Mouse (Mus musculus): Measurements from ENCODE around the gene Palm.

Palm gene

DNA sequence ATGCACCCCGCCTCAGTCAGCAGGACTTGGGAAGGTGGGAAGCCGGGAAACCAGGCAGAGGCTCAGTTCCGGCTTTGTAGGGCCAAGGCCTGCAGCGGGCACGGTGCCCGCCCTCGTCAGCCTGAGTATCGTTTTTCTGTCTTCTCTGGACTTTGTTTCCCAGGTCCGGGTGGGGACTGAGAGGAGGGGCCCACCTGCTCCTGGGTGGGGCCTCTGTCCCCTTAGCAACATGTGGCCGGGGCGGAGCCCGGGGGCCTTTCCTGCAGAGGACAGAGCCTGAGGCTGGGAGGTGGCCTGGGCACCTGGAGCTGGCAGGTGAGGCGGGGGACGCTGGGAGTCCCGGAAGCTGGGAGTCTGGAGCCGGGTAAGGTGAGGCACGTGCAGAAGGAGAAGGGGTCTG is 29.0 kb downstream of the Palm start:
- TF ChIP-seq GATA4 (IDR thresholded peaks at IDR 0.05; ENCODE audit: insufficient replicate concordance, low read length) = no peak

DNA sequence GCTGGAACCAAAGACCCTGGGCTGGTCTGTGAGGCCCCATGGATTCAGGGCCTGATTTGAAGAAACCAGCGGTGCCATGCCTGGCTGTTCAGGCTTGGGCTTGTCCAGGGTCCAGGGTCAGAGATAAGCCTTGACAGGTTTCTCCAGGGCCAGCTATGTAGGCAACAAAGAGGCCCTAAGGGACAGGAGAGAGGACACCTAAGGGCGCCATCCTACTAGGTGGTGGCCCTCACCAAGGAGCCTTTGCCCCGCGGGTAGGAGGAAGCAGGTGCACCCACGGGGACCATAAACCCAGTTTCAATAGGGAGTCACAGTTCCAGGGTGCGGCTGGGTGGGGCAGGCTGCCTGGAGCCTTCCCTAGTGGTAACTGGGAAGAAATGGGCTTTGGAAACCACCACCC is 29.6 kb downstream of the Palm start:
- TF ChIP-seq GATA4 (IDR thresholded peaks at IDR 0.05; ENCODE audit: insufficient replicate concordance, low read length) = no peak

DNA sequence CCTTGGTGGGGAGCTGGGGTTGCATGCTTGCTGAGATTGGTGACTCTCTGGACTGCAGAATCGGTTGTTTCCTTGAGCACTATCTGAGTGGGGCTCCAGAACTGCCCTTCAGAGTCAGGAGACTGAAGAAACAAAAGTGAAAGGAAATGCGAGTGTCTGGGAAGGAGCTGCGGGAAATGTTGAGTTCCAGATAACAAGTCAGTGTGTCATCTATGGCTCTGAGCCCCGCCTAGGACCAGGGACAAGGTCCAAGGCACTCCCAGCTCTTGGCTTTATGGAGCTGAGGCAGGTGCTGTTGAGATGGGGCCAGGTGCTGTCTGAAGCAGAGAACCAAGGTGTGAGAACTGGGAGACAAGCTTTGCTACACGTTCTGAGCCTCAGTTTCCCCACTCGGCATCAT is 31.0 kb downstream of the Palm start:
- peak; percentile 63; the same call in 1 of the 2 replicates for TF ChIP-seq GATA4 (IDR thresholded peaks at IDR 0.05; ENCODE audit: insufficient replicate concordance, low read length)

DNA sequence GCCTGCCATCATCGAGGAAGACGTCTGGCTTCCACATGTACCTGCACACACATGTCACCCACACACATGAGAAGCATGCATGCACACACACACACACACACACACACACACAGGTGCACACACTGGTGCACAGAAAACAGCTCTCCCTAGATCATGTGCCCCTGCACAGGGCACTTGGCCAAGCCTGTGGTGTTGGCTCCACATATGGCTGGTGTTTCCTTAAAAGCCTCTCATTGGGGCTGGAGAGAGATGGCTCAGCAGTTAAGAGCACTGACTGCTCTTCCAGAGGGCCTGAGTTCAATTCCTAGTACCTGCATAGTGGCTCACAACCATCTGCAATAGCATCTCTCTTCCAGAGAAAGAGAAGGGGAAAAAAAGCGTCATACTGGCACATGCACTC is 38.2 kb downstream of the Palm start:
- TF ChIP-seq GATA4 (IDR thresholded peaks at IDR 0.05; ENCODE audit: insufficient replicate concordance, low read length) = no peak

DNA sequence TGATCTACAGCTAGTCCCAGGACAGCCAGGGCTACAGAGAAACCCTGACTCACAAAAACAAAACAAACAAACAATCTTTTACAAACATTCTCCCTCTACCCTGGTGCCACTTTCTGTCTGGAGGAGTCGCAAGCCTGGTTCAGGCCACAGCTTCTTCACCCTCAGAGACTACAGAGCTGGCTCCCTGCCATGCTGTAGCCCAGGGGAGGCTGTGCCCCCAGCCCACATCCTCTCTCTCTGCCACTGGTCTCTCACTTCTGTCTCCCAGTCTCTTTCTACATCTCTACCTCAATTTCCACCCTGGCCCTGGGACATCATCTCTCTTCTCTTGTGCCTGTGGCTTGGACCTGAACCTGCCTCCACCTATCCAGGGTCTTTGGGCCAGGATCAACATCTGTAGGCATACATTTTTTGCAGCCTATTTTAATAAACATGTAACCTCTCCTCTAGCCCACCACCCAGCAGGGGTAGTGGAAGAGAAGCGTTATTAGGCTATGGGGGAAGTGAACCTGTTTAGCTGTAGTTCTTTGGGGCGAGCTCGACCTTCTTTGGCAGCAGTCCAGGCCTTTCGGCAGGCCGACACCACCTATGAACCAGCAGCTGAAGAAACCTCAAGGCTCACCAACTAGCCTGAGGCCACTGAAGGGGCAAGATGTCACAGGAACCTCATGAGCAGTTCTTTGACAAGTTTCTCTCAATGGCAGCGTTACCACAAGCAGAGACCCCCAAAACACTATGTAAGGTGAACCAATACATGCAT is 38.8 kb downstream of the Palm start:
- TF ChIP-seq GATA4 (IDR thresholded peaks at IDR 0.05; ENCODE audit: insufficient replicate concordance, low read length) = no peak

DNA sequence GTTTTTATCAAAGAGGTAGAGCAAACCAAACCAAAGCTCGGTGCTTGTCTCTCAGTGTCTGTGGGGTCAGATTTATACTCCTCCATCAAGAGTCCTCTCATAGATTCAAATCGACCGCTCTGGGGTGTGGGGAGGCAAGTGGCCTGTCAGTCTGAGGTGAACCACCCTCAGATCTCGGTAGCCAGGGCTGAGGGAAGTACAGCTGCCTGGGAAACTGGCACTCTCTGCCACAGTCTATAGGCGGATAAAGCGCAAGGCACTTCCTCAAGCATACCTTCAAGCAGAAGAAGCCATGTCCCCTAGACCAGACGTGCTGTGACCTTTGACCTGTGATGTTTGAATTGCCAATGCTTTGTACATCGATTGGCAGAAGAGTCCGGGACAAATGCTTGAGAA is 39.4 kb downstream of the Palm start:
- TF ChIP-seq GATA4 (IDR thresholded peaks at IDR 0.05; ENCODE audit: insufficient replicate concordance, low read length) = no peak

DNA sequence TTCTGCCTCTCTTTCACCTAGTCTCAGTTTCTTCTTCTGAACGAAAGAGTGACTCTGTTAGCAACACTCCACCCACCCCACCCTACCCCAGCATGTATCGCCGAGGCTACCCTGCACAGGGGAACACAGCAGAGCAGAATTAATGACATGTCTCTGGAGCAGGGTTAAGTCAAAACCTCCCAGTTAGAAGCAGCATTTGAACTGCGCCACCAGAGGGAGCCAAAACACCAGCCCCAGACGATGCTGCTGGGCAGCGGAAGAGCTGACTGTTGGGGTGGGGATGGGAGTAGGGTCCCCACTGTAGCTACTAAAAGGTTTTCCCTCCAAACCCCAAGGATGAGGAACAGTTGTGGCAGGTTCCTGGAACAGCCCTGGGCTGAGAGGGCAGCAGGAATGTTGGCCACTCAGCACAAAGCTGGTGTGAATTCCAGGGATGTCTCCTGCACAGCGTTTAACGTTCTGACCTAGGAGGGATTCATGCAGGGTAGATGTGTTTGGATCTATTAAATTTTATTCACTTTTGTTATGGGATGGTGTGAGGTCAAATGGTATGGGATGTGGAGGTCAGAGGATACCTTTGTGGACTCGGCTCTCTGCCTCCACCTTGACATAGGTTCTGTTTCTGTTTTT is 41.5 kb downstream of the Palm start:
- no peak for TF ChIP-seq GATA4 (IDR thresholded peaks at IDR 0.05; ENCODE audit: insufficient replicate concordance, low read length)

DNA sequence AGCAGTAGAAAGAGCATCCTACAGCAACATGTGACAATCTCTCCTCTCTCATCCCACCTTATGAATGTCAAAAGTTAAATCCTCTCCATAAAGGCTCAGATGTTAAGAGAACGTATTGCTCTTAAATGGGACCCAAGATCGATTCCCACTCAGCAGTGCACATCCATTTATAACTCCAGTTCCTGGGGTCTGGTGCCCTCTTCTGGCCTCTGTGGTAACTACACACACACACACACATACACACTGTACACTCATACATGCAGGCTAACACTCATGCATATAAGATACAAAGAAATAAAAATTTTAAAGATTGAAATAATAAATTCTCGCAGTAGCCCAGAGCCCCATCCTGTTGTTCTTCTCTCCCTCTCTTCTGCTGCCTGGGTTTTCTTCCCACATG is 43.5 kb downstream of the Palm start:
- no peak for TF ChIP-seq GATA4 (IDR thresholded peaks at IDR 0.05; ENCODE audit: insufficient replicate concordance, low read length)

DNA sequence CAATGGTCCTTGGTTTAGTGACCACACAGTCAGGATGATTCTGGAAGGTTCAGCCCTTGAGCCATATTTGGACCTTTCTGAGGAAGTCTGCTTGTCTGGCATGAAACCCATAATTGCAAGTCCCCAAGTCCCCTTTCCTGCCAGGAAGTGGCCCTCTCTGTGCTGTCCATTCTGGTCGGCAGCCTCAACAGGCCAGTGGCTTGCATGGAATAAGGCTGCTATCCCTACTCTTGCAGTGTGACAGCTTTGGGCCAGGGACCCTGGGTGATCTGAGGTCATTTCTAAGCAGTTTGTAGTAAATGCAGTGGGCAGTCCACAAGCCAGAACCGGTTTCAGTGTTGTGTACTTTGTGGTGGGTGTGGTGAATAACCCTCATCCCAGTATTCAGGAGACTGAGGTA is 44.8 kb downstream of the Palm start:
- TF ChIP-seq GATA4 (IDR thresholded peaks at IDR 0.05; ENCODE audit: insufficient replicate concordance, low read length) = no peak

DNA sequence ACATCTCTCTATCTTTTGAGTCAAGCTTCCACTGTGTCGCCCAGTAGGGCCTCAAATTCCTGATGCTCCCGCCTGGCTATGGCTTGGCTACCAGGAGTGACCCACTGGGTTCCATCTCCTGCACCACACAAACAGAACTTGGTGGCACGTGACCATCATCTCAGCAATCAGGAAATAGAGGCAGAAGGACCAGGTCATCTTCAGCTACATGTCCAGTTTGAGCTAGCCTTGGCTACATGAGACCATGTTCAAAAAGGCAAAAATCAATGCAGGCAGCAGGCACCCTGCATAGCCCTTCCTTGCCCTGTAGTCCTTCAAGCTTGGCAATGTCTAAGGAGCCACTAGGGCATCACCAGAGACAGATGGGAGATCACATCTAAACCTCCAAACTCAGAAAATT is 46.7 kb downstream of the Palm start:
- no peak for TF ChIP-seq GATA4 (IDR thresholded peaks at IDR 0.05; ENCODE audit: insufficient replicate concordance, low read length)

DNA sequence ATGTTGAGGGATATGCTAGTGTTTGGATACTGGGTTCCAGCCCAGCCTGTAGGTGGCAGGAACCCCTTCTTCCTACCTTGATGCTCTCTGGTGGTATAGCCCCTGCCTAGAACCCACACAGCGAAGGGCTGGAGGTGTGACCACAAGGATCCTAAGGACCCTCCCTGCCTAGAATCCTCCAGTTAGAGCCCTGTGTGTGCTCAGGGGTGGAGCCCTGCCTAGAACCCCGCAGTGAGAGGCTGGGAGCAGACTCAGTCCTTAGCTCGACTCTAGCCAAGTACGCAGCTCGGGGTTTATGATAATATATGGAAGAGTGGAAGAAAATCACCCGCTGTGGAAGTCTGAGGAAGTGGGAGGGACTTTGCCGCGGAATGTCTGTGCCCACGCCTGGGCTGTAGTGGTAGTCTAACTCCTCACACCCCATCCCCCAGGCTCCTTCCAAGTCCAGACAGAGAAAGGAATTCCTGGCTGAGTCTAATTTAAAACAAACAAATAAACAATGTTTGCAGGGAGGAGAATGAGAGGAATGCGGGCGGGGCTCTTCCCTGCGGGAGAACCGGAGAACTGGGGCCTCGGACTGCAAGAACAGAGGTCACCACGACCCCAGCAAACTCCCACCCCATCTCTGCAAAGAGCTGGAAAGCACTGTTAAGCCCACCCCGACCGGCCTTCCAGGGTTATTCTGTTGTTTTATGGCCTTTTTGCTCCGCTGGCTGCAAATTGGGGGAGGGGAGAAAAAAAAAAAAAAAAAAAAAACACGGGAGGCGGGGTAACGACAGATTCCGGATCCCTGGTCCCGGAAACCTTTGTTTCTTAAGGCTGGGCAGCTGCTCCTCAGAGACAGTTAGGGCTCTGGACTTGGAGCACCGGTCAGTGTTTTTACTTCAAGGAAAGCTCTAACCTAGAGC is 47.5 kb downstream of the Palm start:
- TF ChIP-seq GATA4 (IDR thresholded peaks at IDR 0.05; ENCODE audit: insufficient replicate concordance, low read length) = no peak

DNA sequence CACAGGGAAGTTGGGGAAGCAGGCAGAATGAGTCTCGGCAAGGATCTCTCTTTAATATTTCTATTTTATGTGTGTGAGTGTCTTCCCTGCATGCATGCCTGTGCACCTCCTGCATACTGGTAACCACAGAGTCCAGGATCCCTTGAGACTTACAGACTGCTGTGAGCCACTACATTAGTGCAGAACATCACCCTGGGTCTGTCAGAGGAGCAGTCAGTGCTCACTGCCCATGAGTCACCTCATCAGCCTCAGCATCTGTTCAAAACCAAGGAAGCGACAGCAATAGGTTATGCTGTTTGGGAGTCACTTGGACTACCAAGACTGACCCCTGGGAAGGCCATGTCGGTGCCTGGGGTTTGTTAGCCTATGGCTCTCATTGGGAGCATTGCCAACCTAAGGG is 49.0 kb downstream of the Palm start:
- no peak for TF ChIP-seq GATA4 (IDR thresholded peaks at IDR 0.05; ENCODE audit: insufficient replicate concordance, low read length)

DNA sequence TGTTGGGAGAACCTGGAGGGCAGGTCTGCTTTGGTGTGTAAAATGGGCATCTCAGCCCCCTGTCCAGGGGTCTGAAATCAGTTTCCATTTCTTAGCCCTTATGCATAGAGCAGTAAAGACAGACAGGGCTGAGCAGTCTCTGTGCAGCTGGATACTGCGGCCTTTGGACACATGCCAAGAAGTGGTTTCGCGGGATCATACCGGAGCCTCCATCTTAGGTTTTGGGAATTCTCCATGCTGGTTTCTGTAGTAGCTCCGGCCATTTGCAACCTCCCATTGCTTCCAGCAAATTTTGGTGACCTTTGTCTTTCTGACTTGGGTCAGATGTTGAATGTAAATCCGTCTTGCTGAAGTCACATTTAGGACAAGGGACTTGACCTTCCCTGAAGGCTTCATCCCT is 50.1 kb downstream of the Palm start:
- TF ChIP-seq GATA4 (IDR thresholded peaks at IDR 0.05; ENCODE audit: insufficient replicate concordance, low read length) = no peak

DNA sequence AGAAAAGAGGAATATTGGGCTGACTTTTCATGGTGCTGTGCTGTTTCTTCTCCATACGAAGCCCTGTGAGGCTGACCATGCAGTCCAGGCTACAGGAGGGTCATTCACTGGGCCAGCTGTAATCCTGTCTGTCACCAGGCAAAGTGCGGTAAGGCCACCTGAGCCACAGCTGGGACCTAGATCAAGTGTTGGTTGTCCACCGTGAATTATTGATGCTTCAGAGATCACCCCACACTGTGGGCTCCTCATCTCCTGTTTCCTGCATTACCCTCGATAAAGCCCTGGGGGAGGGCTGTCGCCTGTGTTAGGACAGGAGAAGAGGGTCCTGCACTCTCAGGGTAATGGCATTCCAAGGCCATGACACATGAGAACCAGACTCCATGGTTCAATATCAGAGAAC is 53.2 kb downstream of the Palm start:
- no peak for TF ChIP-seq GATA4 (IDR thresholded peaks at IDR 0.05; ENCODE audit: insufficient replicate concordance, low read length)

DNA sequence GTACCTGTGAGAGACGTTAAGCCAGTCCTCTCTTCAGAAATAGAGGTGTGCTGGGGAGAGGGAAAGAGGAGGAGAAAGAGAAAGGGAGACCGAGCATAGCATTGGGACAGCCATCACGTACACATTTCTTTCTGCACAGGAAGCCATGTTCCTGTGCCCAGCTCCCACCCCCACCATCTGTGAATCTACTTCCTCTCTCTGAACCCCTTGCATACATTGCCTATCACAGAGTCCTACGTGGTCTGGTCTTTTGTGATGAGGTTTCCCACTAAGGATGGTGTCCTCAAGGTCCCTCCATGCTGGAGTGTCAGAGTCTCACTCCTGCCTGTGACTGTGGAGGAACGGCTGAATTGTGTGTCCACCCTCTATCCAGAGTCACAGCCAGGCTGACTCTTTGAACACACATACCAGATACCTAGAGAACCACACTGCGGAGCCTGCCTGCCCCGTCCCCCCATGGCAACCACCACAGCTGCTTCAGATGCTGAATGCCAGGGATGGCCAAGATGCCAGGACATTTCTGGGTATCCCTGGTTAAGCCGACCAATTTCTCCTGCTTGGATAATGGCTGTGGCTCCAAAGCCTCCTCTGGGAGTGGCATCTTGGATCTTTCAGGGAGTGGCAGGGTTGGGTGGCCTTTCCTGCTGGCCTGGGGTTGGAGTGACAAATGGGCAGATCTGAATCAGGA is 56.7 kb downstream of the Palm start:
- no peak for TF ChIP-seq GATA4 (IDR thresholded peaks at IDR 0.05; ENCODE audit: insufficient replicate concordance, low read length)

Measured in liver, adult (tissue).